Mouse (Mus musculus) cerebellum, adult 11 months (tissue): Measurements from ENCODE around the gene Ewsr1.
"Not testable (repeated sequence)": the region's sequence is repeated elsewhere in the genome, so short reads cannot be mapped to it uniquely, and the experiment has no call there.

ENCODE experiments used
- DNase-seq: peaks from one replicate; pipeline ENCODE4 v3.0.0; 2022

Ewsr1 gene

DNA sequence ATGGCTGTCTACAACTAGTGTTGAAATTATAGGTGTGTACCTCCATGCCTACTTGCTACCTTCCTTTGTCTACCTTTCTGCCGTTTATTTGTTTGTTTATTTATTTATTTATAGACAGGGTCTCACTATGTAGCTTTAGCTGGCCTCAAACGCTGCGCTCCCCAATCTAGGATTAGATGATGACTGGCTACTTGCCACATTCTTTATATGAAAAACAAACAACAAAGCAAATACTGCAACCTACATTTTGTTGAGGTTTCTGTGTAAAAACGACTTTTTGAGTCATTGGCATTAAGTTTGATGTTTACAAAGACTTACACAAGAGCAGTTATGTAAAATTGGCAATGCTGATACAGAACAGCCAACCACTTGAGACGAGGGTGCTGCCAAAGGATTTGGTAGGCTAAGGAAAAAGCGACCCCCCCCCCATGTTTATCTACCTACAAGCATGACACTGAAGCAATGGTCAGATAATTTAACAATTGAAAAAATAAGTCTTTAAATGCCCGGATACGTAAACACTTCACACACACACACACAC, 2.5 kb downstream of the Ewsr1 start:
- no peak for DNase-seq

DNA sequence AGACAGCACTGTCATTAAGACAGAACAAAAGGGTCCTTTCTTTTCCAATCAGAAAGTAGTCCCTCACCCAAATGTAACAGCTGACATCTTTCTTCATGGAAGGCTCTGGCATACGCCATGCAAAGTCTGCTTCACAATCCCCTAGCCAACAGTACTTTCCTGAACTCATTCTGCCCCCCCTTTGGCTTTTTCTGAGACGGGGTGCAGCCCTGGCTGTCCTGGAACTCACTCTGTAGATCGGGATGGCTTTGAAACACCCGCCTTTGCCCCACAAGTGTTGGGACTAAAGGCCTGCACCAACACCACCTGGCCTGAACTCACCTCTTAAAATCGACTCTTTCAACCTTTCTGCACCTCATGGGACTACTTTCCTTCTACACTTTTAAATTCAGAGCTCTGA, 3.2 kb downstream of the Ewsr1 start:
- no peak for DNase-seq

DNA sequence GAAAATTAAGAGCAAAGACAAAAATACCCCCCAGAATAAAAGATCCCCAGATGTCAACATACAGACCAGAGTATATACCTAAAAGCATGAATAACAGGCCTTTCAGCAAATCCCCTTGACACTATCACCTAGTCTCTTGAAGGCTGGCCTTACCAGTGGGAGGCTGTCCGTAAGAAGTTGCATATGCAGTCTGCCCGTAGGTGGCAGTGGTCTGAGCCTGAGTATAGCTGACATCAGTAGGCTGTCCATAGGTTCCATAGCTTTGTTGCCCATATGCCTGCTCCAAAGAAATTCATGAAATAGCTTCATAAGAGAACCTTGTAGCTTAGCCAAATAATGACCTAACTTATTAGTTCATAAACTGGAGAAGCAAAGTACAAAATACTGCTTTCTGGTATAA, 7.4 kb downstream of the Ewsr1 start:
- no peak for DNase-seq

DNA sequence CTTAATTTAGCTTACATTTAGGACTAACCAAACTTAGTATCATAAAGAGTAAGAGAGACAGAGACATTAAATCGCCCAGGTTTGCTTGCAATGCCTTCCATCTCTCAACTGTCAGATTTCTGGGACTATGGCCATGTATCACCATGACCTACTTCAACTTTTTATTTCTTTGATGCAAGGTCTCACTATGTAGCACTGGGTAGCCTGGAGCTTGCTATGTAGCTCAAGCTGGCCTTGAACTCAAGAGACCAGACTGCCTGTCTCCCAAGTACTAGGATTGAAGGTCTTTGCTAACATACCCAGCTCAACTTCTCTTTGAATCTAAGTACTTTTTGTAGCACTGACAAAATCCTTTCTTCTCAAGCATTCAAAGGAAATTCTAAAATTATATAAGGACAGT, 9.9 kb downstream of the Ewsr1 start:
- DNase-seq, result no peak

DNA sequence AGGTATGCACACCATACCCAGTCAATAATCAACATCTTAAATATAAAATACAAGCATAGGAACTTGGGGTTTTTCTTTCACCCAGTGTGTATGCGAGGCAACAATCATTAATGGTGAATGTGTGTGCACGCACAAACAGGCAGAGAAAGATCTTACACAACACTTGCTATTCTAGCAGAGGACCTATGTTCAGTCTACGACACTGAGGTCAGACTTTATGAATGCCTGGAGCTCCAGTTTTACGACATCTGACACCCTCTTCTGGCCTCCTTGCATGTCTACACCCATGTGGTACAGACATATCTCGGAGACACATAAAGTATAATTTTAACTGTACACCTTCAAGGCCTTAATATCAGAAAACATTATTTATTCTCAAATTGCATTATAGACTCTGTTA, 22.2 kb downstream of the Ewsr1 start:
- not testable (repeated sequence) for DNase-seq

DNA sequence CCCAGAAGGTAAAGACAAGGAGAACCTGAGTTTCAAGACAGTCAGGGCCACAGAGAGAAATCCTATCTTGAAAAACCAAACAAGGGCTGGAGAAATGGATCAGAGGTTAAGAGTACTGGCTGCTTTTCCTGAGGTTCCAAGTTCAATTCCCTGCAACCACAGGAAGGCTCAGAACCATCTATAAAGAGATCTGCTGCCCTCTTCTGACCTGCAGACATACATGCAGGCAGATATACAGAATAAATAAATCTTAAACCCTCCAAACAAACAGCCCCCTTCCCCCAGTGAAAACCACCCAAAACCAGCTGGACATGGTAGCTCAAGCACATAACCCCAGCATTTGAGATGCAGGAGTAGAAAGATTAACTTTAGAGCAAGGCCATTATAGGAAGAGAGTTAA, 23.3 kb downstream of the Ewsr1 start:
- no peak for DNase-seq

DNA sequence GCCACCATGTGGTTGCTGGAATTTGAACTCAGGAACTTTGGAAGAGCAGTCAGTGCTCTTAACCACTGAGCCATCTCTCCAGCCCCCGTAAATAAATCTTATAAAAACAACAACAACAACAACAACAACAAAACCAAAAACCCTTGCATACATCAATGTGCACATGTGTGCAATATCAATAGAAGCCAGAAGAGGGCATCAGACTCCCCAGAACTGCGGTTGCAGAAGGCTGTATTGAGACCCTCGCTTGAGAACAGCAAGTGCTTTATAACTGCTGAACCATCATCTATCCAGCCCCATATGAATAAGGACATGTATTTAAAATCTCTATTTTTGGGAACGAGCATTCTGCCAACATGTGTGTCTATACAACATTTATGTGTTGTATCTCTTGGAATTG, 24.2 kb downstream of the Ewsr1 start:
- DNase-seq, result no peak

DNA sequence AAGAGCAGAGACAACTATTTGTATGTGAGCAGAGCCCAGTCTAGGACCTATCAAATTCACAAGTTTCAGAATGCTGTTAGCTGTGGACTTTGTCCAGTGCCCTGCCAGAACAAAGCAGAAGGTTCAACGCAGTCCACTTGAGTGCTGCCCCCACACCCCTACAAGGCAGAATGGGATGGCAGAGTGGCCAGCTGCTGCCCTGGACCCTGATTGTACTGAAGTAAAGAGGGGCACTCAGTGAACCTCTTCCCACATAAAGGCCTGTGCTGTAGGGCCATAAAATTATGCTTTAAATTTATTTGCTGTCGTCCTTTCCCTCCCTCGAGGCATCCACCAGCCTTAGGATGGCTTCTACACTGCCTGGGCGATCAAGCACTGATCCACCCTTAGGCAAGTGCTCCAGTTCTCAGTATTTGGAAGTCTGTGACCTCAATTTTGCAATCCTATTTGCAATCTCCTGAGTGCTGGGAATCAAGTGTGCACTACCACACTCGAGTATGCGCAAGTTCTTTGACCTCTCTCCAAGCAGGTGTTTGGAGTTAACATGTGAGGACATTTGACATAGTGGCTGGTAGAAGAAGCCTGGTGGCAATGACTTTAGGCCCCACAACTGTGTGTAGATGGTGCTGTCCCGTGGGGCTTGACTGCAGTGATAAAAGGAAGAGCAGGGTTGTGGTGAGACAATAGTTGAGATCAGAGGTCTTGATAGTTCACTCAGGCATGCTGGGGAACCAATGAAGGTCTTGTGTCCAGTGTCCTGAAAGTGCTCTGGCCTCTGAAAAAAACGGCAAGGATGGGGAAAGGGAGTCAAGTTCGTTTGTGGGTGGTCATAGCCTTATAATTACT, 30.7 kb downstream of the Ewsr1 start:
- DNase-seq, result no peak

DNA sequence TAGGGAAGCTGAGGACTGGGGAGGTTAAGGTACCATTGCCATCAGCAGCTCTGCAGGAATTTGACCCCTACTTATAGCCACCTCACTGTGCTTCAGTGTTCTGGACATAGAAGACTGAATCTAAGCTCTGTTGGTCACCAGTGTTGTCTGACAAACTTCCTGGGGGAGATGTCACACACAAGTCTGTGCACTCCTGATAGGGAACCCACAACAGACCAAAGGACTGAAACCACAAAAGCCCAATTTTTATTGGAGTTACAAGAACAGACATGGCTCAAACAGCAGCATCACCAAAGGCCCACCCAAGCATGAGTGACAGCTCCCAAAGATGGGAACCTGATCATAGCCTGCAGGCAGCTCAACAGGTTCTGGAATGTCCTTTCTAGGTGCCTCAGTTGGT, 32.0 kb downstream of the Ewsr1 start:
- no peak for DNase-seq

DNA sequence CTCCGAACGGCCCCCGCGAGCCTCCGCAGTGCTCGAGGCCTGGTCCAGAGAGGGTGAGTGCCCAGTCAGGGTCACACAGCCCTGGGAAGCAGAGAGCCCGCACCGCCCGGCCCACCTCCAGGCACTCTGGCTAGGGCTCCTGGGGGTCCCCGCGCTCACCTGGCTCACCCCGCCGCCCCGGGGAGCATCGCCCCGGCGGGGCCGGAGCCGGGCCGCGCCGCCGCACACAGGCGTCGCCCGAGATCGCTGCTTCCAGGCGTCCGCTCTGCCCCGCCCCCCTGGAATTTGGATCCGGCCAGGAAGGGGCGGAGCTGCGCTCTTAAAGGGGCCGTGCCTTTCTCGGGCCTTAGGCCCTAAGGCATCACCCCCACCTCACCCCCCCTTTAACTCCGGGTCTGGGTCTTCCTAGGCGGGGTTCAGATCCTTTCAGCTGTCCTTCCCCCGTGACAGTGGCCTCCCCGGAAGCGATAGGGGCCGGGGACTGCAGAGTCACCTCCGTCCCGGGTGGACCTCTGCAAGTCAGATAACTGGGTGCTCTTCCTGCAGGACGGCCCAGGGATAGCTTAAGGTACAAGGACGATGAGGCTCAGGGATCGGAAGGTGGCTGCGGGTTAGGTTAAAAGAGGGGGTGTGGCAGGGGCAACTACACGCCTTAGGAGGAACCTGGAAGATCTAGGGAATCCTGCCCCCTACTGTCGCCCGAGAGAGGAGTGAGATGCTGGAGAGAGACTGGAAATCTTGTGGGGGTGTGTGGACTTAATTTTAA, 33.8 kb downstream of the Ewsr1 start, which contains the start of gene Gas2l1:
Gas2l1 (minus strand) TSS at position 272 of the 766 bp plus-strand sequence.
- DNase-seq, result peak; percentile 82

DNA sequence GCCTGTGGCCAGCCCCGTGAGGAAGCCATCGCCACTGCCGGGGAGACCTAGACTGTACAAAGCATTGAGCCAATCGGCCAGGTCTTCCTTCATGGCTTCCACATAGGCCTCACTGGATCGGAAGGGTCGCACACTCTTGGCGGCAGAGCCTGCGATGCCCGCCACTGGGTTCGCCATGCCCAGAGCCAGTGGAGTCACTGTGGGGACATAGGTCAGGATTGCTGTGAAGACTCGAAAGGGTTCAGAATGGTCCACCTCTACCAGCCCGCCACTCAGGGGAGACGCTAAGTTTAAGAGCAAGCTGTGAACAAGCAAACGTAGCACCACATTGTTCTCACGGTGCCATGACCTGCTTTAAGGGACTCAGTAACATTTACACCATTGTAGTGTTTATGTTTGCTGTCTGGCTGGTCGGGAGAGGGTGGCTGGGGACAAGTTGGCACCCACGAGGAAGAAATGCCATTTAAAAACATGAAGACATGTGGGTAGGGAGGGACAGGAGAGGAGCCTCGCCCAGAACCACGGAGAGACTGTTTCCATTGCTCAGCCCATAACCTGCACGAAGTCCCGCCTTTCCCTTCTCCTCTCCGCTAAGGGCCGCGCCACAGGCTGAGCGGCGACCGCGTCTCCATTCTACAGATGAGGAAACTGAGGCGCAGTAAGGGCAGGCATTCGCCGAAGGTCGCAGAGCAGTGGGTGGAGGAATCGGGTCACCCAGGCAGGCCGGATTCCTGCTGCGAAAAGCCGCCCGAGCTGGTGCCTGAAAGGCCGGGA, 34.6 kb downstream of the Ewsr1 start:
- no peak for DNase-seq

DNA sequence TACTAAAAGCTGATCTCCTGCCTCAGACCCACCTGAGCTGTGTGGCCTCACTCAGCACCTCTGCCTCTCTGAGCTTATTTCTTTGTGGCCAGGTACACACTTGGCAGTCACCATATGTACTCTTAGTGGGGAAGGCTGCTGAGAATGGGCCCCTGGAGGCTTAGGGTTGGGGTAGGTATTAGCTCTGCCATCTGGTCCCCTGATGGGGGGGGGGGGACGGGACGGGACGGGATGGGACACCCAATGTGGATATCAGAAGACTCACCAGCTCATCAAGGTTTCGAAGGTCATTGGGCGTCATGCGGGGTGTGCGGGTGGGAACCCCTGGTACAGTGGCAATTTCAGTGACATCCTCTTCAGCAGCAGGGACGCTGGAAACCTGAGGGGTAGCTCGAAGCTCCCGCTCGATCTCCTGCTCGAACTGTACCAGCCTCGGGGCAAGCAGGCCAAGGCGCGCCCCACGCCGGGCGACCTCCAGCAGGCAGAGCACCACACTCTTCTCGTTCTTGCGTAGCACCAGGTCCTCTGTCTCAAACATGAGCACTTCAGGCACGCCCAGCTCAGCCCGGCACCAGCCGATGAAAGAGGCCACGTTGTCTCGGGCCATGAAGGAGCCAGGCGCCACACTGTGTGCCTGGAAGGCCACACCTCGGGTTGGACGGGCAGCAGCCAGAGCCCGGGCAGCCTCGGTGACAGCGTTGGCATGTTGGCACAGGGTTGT, 35.3 kb downstream of the Ewsr1 start:
- DNase-seq, result peak; percentile 34

DNA sequence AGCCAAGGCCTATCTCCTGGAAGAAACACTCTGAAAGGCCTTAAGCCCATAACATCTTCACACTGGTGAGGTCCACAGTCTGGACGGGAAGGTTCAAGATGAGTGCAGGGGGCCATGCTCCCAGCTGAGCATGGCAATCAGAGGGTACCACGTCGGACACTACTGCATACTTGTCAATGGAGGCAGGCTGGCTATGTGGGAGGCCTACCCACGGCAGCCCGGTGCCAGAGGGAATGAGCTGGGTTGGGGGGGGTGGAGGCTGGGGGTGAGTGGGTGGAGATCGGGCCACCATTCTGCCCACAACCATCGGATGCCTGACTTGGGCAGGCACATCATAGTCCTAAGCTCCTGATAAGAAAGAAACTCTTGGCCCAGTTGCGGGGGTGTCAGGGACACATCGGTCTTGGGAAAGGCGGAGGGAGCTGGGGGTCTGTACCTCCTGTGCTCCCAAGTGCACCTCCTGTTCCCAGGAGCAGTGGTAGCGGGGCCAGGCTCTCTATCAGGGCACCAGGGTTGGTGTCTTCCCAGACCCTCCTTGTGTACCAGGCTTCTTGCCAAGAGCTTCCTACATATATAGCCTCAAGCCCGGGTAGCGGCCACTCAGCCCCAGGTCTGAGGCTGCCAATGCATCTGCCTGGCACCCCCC, 36.1 kb downstream of the Ewsr1 start:
- DNase-seq, result no peak

DNA sequence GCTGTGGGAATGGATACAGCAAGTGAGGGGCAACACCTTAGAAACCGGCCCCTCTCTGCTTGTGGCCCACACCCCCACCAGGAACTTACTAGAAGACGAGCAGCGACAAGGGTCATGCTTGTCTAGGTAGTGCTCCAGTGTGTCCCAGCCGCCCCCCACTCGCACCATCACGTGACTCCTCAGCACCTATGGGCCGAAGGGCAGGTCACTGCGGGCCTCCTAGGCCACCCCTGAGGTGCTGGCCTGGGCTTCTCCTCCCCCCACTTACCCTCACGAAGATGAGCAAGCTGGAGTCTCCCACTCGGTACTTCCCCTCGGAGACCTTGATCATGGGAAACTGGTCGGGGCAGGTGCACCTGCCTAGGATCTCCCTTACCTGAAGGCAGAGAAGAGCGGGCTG, 36.7 kb downstream of the Ewsr1 start:
- DNase-seq, result no peak

DNA sequence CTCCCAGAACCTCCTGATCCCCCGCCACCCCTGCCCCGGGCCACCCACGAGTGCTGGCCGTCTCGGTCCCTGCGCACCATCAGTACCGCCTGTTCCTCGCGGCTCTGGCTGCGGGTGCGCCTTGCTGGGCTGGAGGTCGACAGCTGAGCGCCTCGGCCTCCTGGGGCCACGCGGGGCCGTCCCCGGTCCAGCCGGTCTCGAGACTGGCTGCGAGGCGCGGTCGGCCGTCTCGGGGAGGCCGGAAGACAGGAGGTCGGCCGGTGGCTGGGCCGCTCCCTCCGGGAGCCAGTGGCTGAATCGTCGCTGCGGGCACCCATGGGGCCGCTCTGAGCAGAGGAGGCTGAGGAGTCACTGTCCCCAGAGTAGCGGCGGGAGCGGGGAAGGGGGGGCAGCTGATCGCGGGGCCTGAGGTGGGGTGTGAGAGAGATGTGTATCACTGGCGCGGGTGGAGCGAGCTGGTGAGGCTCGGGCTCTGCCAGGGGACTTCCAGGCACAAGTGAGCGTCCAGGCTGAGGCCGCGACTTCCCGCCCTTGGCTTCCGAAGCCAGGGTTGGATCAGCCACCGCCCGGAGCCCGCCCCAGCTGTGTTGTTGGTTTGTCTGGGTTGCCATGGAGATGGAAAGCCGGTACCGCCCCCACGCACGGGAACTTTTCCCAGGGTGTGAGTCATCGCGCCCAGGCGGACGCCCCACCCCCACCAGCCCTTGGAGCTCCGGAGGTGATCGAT, 37.5 kb downstream of the Ewsr1 start:
- DNase-seq, result peak; percentile 73

DNA sequence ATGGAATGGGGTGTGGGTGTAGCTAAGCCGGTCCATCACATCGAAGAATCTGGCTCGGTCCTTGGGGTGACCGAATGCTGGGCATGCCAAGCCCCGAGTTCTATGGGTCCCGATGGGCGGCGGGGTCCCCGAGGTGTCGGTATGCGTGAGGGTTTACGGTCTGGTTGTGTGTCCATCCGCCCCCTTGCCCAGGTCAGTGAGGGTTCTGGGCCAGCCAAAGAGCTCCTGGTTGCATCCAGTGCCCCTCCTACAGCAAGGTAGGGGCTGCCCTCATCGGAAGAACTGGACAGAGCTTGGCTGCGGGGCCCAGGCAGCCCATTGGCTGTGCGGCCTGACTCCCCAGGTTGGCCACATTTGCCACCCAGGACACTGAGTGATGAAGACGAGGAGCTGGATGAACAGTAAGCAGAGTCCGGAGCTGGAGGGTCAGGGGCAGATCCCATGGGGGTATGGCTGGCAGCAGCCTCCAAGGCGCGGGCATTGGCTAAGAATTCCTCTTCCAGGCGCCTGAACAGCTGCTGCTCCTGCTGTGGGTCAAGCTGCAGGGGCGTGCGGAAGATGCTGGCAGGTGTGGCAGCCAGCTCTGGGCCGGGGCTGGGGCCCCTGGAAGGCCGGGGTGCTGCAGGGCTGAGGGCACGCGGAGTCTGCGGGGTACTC, 38.2 kb downstream of the Ewsr1 start:
- no peak for DNase-seq

DNA sequence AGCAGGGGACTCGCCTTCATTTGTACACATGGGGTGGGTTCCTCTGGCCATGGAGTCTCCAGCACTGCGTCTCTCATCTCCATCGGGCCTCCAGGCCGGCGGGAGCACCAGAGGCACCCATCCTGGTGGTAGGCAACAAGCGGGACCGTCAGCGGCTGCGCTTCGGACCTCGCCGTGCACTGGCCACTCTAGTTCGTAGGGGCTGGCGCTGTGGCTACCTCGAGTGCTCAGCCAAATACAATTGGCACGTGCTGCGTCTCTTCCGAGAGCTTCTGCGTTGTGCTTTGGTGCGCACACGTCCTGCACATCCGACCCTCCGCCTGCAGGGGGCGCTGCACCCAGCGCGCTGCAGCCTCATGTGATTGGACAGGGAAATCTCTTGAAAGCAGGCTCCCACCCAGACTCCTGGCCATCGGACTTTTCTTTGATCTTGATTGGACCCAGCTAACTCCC, 39.3 kb downstream of the Ewsr1 start:
- no peak for DNase-seq

DNA sequence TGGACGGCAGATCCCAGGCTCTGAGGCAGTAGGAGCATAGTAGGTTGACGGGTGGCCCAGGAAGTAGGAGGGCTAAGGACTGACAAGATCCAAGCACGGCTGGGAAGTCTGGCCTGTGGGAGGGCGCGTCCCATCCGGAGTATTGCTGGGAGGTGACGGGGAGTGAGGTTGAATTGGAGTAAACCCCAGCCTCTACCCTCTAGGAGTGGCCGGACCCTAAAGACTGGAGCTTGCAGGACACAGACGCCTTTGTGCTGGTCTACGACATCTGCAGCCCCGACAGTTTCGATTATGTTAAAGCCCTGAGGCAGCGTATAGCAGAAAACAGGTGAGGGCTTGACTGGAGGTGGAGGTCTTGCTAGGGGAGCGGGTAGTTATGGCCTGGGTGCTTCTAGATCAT, 39.8 kb downstream of the Ewsr1 start:
- DNase-seq, result no peak

DNA sequence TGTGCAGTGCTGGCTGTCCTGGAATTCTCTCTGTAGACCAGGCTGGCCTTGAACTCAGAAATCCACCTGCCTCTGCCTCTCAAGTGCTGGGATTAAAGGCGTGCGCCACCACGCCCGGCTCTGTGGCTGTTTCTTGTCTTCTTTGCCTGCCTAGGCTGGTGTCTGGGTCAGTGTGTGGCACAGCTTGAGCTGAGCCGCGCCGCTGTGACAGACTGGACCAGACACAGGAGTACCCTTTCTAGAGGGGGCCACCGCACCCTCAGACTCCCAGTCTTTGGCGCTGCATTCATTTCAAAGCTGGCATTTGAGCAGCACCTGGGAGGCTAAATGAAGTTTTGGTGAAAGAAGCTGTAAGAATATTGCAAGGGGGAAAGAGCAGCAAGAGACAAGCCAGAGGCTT, 40.3 kb downstream of the Ewsr1 start:
- DNase-seq, result no peak

DNA sequence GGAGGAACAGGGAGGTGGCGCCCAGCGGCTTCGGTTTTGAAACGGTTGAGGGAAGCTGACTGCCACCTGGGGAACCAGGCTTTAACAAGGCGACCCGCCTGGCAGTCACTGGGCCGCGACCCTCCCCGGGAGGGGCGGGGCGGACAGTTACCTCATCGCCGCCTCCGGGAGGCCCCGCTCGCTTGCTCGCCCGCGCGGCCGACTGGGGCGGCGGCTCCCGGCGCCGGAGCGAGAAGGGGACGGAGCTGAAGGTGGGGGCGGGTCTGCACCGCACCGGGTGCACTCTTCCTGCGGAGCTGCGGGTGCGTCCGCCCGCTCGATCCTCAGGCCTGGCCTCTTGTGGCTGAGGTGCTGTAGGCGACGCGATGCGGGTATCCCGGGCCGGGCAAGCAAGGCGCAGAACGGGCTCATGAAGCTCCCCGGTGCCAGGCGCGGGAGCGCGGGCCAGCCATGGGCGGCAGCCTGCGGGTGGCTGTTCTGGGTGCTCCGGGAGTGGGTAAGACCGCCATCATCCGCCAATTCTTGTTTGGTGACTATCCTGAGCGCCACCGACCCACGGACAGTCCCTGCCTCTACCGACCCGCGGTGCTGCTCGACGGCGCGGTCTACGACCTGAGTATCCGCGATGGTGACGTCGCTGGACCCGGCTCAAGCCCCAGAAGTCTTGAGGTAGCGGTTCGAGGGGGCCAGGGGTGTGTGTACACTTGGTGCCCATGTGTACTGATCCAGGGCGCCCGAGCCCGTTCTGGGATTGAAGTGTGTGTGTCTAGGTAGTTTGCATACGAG, 41.0 kb downstream of the Ewsr1 start, which contains the start of gene Rasl10a:
Rasl10a (plus strand) TSS at position 273 of the 786 bp plus-strand sequence.
- no peak for DNase-seq
